Mouse (Mus musculus): ENCODE measurements around the gene Pgap1.

Gene Pgap1

DNA sequence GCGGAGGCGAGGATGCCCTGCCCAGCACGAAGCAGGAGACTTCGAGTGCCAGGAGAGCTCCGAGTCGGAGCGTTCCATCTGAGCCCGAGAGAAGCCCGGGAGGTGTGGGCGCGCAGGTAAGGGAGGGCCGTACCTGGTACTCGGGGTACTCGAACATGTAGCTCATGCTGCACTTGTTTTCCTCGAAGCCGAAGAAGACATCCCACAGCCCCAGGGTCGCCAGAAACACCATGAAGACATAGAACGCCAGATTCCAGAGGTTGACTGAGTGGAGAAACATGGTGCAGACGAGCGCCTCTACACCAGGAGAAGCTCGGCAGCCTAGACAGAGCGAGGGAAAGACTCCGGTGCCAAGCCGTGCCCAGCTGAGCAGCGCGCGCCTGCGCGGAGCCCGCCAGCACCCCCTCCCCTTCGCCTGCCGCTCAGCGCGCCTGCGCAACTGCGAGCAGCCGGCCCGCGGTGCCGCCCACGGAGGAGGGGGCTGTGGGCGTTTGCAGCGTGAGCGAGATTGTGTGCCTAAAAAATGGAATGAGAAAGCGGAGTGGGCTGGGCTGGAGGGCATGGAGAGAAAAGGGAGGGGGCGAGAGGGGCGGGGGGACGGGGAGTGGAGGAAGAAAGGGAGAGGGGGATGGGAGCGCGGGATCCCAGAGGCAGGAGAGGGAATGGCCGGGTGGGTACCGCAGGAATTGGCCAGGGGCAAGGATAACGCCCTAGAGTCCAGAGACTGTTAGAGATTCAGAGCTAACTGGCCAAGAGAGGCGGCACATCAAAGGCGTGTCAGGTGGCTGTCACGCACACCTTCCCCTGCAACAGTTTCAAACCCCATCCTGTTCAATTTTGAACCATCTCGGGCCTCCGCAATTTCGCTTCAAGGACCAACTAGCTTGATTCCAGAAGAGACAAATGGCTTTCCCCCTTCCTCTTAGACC is at the start of gene Pgap1:
Pgap1 (minus strand) TSS at position 384 of the 929 bp plus-strand sequence.
- DNase-seq = peak; percentile 93

DNA sequence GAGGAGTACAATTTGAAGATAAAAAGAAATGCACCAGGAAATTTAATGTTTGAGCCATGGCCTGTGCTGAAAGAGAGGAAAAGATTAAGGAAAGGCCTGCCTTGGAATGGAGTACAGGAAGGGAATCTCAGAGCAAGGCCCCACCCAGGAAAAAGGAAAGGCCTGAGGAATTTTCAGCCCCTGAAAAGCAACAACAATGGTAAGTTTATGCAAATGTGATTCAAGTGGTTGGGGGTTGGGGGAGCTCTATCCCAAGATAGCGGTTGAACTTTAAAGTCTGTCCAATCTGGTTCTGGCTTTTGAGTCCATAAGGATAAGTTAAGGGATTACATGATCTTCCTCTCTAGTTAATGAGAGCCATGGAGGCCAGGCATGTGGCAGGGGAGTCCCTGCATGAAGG is 49.5 kb upstream of the Pgap1 start:
- no peak for DNase-seq

DNA sequence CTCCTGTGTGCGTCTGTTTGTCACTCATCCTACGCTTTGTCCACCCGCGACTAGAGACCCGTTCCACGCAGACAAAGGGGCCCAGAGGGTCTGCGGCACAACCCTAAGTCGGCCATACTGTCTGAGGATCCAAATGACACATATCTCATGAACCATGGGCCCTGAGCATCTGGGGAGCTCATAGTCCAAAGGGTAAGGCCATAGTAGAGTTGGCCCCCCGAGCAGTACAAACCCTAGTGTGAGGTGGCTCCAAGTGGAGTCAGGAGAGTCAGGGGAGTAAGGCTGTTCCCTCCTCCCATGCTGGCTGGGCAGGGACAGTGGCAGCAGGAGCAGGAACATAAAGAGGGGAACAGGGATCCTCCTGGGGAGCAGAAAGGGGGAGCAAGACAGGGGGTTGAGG is 44.2 kb upstream of the Pgap1 start:
- no peak for DNase-seq

DNA sequence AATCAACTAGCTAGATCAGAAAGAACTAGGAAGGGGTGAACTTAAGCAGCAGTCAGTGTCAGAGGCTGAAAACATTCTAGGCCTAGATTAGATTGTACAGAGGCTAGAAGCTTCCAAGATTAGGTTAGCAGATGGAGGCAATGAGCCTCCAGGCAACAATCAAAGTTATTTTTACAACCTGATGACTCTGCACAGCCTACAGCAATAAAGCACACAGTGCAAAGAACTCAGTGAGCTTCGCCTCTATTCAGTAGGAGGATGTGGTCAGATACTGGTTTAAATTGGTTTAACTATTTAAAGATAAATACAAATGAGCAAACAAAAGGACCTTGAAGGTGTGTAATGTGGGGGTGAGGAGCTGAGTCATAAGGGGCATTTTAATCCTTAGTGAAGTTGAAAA is 42.8 kb upstream of the Pgap1 start:
- DNase-seq = no peak

DNA sequence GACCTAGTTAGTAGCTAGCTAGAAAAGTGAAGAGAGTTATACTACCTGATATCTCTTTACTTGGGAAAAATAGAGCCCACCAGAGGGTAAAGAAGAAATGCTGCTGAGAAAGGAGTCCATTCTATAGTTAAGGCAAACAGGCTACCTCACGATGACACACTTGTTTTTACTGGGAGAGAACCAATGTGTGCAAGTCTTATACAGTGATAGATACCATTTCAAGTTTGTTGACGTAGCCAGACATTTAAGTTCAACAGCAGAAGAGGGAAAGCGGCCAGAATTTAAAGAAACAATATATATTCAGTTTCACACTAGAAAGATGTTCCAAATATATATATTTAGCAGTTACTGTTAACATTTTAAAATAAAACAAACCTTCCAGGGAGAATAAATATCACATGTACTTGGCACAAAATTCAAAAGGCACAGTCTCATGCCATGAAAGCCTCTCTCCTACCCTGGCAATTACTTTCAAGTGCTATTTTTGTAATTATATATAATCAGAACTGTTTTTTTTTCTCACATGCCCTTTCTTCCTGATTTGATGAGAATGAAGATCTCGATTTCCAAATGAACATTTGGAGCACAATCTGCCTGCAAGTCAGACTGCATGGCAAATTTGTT is 40.2 kb upstream of the Pgap1 start:
- DNase-seq = no peak

DNA sequence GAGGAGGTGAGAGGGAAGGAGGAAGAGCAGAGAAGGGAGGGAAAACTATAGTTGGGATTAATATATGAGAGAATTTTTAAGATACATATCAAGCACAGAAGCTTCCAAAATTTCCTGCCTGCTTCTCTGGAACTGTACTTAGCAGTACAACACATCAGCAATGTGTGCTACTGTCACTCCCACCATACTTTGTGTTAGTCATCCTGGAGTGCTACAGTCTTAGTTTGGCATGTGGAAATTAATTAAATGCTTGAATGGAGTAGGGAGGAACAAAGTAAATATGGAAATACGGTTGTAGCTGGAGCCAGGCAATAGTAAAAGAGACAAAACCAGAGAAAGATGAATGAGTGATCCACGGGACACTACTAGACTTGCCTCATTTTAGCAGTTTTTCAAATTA is 38.7 kb upstream of the Pgap1 start:
- DNase-seq = no peak

DNA sequence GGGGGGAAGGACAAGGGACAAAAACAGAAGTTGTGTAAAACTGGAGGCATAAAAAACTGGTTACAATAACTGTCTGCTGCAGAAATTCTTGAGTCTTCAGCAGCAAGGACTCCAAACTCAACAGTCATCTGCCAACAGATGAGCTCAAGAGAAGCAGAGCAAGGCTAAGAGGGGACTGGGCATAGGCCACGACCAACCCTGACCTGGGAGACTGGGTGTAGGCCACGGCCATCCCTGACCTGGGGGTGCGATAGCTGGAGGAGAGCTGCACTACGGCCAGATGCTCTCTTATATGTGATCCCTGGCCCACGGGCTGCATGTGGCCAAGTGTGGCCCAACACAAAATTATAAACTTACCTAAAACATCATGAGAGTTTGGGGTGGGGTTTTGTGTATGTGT is 29.6 kb upstream of the Pgap1 start:
- DNase-seq = no peak

DNA sequence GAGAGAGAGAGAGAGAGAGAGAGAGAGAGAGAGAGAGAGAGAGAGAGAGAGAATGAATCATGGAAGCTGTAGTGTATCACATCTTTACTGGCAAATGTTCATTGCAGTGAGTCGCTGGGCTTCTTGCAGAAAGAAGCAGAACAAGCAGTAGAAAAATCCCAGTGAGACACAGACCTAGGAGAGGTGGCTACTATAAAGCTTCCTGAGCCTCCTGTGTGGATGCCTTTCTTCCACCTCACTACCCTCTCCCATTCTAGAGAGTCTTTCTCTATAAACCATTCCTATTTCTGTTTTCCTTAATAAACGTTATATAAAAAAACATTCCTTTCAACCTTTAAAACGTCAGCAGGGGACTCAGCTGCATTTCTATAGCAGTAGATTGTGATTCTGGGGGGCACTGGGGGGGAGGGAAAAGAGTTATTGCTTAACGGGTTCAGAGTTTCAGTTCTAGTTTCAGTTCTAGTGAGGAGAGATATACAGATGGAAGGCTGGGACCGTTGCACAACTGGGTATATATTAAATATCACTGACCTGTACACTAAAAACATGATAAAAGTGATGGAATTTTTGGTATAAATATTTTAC is 28.6 kb upstream of the Pgap1 start:
- no peak for DNase-seq

DNA sequence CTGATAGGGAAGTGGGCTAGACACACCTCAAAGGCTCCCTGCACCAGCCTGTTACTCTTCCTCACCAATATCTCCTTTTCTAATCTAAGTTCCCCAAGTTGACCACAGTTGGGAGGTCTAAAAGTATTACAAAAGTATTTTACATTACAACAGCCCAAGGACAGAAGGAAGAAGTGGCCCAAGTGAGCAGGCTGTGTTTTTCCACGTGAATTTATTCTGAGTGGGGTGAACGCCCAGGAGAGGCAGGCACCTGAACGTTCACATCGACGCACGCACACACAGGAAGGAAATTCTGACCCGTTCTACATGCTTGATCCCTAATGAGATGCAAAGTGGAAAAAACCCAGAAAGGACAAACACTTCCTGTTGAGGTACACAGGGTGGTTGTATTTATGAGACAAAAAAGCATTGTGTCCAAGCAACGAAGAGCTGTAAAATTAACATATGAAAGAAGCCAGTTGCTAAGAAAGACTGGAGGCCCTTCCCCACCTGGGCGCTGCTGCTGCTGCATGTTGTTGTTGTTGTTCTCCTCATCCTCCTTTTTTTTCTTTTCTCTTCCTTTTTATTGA is 27.9 kb upstream of the Pgap1 start:
- no peak for DNase-seq

DNA sequence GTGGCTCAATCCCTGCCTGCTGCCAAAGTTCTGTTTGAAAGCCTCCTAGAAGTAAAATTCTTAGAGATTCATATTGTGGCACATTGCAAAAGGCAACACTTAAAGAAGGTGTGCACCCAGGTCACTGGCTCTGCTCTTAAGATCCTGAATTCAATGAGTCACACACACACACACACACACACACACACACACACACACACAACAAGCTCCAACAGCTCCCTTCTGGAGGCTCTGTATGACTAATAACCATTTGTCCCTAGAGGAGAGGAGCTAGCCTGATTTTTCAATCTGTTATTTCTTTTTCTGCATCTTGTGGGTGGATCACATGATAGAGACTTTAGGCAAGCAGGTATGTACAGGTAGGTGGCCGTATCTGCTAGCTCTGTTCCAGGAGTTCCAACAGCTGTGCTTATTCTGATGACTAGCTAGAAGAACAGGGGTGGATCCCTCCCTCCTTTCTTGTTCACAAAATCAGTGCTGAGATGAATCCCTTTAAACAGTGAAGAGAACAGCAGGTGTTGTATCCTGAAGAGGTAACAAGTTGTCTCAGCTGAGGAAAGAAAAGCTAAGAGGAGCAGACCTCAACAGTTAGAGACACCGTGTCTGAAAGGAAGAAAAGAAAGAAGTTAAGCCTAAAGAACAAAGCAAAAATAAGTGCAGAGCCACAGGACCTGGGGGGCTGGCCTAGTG is 27.2 kb upstream of the Pgap1 start:
- no peak for DNase-seq

DNA sequence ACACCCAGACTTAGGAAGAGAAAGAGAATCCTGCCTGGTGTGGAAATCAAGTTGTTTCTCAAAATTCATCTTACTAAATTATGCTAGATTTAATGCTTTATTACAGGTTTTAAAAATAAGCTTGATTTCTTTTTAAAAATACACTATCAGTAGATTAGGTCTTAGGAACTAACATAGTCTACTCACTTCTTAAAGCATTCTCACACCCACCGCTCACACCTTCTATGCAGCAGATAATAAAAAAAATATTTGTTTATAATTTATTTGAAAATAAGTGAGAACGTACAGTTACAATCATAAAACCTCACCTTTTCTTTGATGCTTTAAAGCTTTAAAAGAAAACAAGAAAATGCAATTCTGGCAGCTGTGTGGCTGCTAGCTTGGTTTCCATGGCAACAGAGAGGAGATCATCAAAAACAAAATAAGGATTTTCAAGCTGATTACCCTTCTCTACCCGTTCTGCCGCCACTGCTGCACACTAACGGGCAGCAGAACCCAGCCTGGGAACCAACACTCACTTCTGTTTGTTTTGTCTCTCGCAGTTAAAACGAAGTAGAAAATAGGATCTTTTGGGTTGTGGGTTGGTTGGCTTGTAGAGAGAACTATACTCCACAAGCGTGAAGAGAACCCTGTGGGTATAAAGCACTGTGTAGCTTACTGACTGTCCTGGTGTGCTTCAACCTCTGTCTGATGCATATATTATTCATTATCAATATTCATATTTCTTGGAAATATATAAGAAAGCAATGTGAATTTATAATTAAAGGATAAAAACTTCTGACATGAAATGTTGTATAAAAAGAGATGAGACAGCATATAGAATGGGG is 21.1 kb upstream of the Pgap1 start:
- DNase-seq = no peak

DNA sequence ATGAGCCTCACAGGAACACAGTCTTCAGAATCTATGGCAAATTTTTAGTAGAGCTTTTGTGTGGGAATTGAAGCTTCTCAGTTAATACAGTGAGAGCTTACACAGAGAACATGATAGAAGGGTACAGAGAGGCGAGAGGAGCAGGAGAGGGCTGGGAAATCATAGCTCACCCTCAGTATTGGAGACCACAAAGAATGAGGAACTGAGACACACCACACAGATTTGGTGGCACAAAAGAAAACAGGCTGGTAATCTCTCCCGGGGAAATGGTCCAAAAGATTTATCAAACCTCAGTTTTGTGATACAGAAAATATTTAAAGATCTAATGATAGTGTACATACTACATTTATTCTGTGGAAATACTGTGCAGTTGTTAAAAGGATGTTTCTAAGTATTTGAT is 11.6 kb upstream of the Pgap1 start:
- DNase-seq = no peak

DNA sequence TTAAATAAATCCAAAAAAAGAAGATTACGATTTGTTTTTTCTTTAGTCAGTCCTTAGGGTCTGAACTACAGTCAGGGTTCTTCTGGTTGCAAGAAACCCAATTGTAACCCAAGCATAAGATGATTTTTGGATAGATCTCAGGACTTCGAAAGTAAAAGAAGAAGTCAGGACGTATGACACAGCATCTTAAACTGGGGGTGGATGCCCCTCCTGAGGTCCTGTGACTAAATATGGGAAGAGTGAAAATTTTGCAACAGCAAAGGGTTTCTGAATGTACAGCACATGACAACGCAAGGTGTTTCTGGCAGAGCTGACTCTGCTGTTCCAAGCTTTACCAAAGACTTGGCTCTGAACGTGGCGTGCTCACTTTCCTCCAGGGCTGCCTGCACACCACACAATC is 6.4 kb upstream of the Pgap1 start:
- DNase-seq = no peak

DNA sequence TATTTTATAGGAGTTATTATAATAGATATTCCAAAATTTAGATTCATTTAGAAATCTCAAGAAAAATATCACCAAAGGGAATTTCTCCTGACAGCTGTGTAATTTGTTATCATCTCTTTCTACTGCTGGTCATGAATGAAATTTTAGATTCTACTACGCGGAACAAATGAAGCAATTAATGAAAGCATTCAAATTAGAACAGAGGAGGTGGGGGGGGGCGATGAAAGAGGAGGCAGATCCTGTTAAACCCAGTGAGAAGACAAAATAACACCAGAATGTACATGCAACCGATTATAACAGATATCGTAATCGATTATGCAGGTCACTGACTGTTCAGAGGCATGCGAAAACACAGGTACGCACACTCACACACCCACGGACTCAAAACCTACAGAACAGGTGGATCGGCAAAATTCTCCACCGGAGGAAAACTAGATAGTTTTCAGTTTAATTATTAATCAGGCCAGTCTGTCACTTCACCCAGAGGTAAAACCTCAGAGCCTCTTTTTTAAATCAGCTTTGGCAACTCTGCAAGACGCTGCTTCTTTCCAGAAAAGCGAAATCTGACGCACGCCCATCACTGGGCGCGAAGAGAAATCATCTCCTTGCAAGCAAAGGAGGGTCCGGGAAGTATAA is 780 bp downstream of the Pgap1 start:
- no peak for DNase-seq

DNA sequence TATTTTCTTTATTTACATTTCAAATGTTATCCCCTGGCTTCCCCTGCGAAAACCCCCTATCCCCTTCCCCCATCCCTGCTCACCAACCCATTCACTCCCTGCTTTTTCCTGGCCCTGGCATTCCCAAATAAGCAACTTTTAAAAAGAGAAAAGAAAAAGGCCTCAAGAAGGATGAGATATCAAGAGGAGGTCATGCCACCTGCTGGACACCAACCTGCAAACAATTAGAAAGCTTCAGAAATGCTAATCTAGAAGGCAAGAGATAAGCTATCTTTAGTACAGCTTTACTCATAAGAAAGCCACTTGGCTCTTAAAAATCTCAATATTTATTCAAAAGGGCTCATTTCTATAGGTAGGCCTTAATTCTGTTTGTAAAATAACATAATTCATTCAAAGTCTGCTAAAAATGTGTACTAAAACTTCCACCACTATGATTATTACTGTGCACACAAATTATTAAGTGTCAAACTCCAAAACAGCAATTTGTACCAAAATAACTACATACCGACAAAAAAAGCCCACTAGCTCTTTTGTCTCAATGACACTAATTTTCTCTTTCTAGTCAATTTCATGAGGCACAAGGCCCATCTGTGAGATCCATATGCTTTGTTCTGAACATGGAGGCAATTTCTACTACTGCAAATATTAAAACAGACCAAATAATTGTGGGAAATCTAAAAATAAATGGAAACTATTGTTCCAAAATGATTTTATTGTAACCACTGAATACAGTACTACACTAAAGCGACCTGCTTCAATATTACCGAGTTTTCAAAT is 1.9 kb downstream of the Pgap1 start:
- no peak for DNase-seq

DNA sequence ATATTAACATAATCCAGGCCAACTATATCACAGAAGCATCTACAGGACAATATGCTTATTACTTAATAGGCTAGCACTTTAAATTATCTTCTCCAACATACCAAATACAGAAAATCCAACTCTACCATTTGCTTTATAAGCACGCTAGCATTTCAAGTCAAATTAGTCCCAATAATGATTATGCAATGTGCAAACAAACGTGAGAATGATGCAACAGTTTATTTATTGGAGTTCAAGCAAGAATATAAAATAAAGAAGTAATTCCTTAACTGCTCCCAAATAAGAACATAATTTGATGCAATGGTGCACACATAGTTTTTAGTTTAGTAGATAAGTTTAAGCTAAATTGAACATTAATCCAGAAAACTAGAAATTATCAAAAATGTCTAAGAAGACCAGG is 4.9 kb downstream of the Pgap1 start:
- DNase-seq = no peak

DNA sequence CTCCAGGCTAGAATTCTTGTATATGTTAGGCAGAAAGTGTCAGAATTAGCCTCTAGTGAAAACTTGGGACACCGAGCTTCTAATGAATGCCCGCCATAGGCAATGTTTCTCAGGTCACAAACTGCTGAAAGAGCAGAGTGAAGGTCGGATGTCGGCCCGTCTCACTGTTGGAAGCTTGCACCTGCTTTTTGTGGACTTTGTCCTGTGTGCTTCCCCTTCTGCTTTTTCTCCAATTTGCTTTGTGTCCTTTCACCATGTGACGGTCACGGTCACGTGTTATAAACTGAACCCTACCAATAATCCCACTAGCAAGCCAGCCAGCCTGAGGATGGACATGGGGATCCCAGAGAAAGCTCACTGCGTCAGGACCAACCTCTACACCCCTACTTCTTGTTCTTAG is 12.3 kb downstream of the Pgap1 start:
- DNase-seq = no peak

DNA sequence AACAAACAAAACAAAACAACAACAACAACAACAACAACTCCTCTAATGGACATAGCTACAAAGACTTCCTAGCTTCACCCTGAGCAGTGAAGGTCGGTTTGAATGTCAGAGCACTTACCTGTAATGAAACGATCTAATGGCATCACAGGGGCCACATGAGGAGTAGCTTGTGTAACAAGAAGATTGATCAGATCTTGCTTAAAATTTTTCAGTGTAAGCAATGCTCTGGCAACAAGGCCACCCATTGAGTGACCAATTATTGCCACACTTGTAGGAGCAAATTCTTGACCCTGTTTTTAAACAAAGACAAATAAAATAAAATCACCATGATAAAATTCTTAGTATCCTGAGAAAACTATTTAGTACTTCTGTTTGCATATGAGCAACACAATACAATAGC is 14.6 kb downstream of the Pgap1 start:
- no peak for DNase-seq

DNA sequence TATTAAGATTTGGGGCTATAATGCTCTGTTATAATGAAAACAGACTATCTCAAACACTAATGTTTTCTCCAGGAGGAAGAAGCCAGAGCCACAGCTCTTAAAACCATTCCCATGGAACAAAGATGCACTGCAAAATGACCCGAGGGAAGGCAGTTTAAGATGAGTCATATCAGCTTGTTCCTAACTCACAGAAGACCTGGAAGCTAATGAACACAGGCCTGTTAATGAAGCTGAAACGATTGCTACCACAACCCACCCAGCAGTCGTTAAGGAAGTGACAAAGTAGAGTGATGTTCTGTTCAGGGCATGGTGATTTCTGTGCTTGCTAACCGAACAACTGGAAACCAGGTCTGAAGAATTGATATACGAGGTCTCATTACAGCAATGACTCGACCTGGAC is 26.3 kb downstream of the Pgap1 start:
- no peak for DNase-seq

DNA sequence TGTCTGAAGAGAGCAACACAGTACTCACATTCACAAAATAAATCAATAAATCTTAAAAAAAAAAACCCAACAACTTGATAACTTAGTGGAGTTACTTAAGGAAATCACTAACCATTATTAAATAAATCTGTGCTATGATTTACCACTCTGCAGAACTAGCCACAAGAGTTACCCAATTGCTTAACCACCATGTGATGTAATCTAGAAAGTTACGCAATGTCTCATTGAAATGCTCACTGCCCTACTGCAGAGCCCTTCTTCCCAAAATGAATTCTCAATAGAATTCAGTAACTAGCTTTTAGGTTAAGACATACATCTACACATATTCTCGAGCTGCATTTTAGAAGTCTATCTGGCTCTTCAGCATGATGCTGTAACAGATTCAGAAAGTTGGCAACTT is 33.8 kb downstream of the Pgap1 start:
- DNase-seq = no peak

DNA sequence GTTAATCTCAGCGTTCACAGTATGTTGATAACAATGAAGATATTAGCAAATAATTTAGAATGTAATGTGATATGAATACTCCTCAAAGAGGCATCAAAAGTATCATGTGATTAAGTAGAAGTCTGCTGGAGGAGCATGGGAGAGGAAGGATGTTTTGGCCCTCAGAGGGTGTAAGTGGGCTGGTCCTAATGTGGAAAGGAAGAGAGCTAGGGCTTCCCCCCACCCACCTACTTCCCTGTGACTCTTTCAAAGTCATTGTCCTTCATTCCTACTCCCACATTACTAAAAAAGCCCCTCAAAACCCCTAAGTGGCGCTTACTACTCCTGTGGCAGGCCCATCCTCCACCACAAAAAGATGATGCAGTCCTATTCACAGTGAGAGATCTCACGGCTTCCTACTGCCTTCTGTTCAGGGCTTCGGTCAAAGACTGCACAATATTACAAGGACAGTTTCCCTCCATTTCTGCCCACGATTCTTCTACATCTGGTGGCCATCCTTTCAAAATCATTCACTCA is 37.4 kb downstream of the Pgap1 start:
- DNase-seq = no peak

All from cerebellum, adult 11-12 months (tissue).